Mouse (Mus musculus) midbrain, embryonic 12.5 days (tissue): ENCODE measurements around the gene Stag3. TPM values are rescaled to one million over a fixed set of nuclear protein-coding genes. Genes with fewer than 3 reads are reported as not detected.

Source experiments
- ATAC-seq: fragments of 200-750 bp; cut with Nextera tagmentation; 2 replicates; pipeline ENCODE4 v1.8.0; 2017; ENCODE audit warnings: low read depth, moderate TSS enrichment, moderate library complexity; ENCODE audit not compliant: low FRiP score
- H3K27ac ChIP-seq: fragments of 300-500 bp; sonication (generic); replicated peaks from 2 replicates; pipeline ENCODE4 v1.5.1; 2016; ENCODE audit warnings: mild to moderate bottlenecking
- H3K27me3 ChIP-seq: fragments of 300-500 bp; sonication (generic); 2 replicates; pipeline ENCODE4 v1.6.1; 2016; ENCODE audit warnings: mild to moderate bottlenecking
- H3K36me3 ChIP-seq: fragments of 300-500 bp; sonication (generic); 2 replicates; pipeline ENCODE4 v1.6.1; 2016
- H3K4me1 ChIP-seq: fragments of 300-500 bp; sonication (generic); 2 replicates; pipeline ENCODE4 v1.6.1; 2016
- H3K4me2 ChIP-seq: fragments of 300-500 bp; sonication (generic); replicated peaks from 2 replicates; pipeline ENCODE4 v1.6.1; 2016; ENCODE audit warnings: mild to moderate bottlenecking, moderate library complexity
- H3K4me3 ChIP-seq: fragments of 300-500 bp; sonication (generic); 2 replicates; pipeline ENCODE4 v1.5.1; 2016; ENCODE audit warnings: mild to moderate bottlenecking
- H3K9ac ChIP-seq: fragments of 300-500 bp; sonication (generic); replicated peaks from 2 replicates; pipeline ENCODE4 v1.6.1; 2016; ENCODE audit warnings: mild to moderate bottlenecking, moderate library complexity
- H3K9me3 ChIP-seq: fragments of 300-500 bp; sonication (generic); 2 replicates; pipeline ENCODE4 v1.6.1; 2016; ENCODE audit warnings: mild to moderate bottlenecking
- WGBS: fragments of 180-500 bp; shearing (Covaris S2); methylation state at CpG from one replicate; pipeline ENCODE4 v1.1.7; 2016; 5-methylcytosine and 5-hydroxymethylcytosine counted together
- polyA plus RNA-seq: library from polyadenylated mRNA; unstranded; fragments of >200 nt; fragmentation: Nextera tagmentation; extraction: Ambion mirVana; gene quantifications from 2 replicates; pipeline ENCODE4 v1.2.1, GENCODE M21; 2016

Gene Stag3
- polyA plus RNA-seq, result 4.0 and 5.5 TPM in 2 replicates

DNA sequence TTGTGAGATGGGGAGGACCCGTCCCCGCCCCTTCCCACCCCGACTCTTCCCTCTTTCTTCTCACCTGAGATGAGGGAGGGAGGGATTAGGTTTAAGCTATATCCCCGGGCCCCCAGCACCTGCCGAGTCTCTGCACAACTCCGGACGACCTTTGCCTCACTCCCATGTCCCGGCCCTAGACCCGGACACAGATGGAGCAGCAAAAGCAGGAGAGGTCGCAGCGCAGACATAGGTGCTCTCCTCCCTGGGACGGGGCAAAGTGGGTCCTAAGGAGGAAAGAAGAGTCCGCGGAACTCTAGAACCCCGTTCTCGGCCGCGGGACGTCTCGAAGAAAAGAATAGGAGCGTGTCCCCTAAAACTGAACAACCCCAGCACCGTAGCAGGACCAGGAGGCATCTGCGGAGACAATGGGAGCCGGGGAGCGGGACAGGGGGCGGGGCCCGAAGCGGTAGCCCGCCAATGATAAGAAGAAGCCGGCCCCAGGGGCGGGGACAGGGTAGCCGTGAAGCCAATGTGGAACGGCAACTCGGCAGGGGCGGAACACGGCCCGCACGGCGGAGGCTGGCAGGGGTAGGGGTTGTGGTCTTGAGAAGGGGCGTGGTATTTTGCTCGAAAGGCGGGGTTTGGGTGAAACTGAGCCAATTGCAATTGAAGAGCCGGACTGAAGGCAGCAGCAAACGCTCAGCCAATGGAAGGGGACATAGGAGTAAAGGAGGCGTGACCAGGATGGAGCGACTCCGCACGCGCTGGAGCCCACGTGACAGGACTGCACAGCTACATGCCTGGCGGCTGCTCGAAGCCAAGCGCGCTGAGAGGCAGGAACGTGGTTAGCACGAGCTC, at the start of gene Stag3, which contains the start of the genes Gm43720 and Gpc2:
Gene Stag3 (plus strand): TSS at position 656 of the 840 bp plus-strand sequence.
Gene Gm43720 (minus strand): TSS at position 374 of the 840 bp plus-strand sequence.
Gene Gpc2 (minus strand): TSS at position 421 of the 840 bp plus-strand sequence.
- H3K4me3 ChIP-seq, result peak within 1 kb of the TSS; percentile 80
- peak; percentile 99 for ATAC-seq
- H3K4me1 ChIP-seq, result peaks cover 43% of the 10 kb centered on the region
- peak within 1 kb of the TSS; percentile 71 for H3K4me2 ChIP-seq
- H3K27ac ChIP-seq, result peak within 1 kb of the TSS; percentile 72
- no peaks in the 10 kb centered on the region for H3K9me3 ChIP-seq
- peaks cover 12% of the 10 kb centered on the region for H3K27me3 ChIP-seq
- peak within 1 kb of the TSS; percentile 94 for H3K9ac ChIP-seq
- under 1% methylated on average over 56 of the region's 56 CpGs for WGBS
- H3K36me3 ChIP-seq, result peaks cover 23% of the 10 kb centered on the region; the same call in 1 of the 2 replicates

GRCm38 (mm10) chr5:138233778-138234177, 46.3 kb upstream of the Stag3 start:
- H3K9ac ChIP-seq, result no peak overlapping the region
- H3K4me2 ChIP-seq, result no peak overlapping the region
- H3K36me3 ChIP-seq, result no peaks in the 10 kb centered on the region
- no peak for ATAC-seq
- H3K9me3 ChIP-seq, result no peaks in the 10 kb centered on the region
- H3K27ac ChIP-seq, result no peak overlapping the region
- WGBS, result 90% methylated on average over 2 of the region's 2 CpGs
- no peaks in the 10 kb centered on the region for H3K27me3 ChIP-seq
- H3K4me3 ChIP-seq, result no peak overlapping the region
- H3K4me1 ChIP-seq, result no peaks in the 10 kb centered on the region

GRCm38 (mm10) chr5:138234224-138234623, 45.8 kb upstream of the Stag3 start:
- H3K4me1 ChIP-seq, result no peaks in the 10 kb centered on the region
- no peak overlapping the region for H3K27ac ChIP-seq
- no peaks in the 10 kb centered on the region for H3K9me3 ChIP-seq
- no peaks in the 10 kb centered on the region for H3K27me3 ChIP-seq
- H3K36me3 ChIP-seq, result no peaks in the 10 kb centered on the region
- ATAC-seq, result no peak
- no peak overlapping the region for H3K9ac ChIP-seq
- no peak overlapping the region for H3K4me3 ChIP-seq
- no peak overlapping the region for H3K4me2 ChIP-seq

GRCm38 (mm10) chr5:138241511-138241910, 38.5 kb upstream of the Stag3 start:
- Histone ChIP-seq H3K9me3 (no peaks in the 10 kb centered on the region), H3K4me1 (no peaks in the 10 kb centered on the region), H3K4me3 (no peak overlapping the region), H3K4me2 (no peak overlapping the region), H3K27me3 (no peaks in the 10 kb centered on the region), H3K36me3 (no peaks in the 10 kb centered on the region), H3K9ac (no peak overlapping the region), H3K27ac (no peak overlapping the region)
- ATAC-seq, result no peak
- WGBS, result 49% methylated on average over 2 of the region's 2 CpGs

DNA sequence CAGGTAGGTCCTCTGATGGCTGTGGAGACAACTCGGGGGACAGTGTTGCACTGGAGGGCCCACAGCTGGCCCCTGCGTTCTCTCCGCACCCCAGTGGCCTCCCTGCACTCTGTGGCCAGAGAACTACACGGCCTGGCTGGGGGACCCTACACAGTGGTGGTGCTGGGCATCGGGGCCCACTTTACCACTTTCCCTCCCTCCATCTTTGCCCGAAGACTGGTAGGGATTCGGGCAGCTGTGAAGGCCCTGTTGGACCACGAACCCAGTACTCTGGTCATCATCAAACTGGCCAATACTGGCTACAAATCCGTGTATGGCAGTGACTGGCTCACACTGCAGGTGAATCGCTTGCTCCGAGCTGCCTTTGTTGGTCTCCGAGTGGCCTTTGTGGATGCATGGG, 28.9 kb upstream of the Stag3 start:
- Histone ChIP-seq H3K4me2 (no peak overlapping the region), H3K27me3 (no peaks in the 10 kb centered on the region), H3K4me3 (no peak overlapping the region), H3K4me1 (peaks cover 7% of the 10 kb centered on the region), H3K9me3 (no peaks in the 10 kb centered on the region), H3K9ac (no peak overlapping the region), H3K27ac (no peak overlapping the region), H3K36me3 (no peaks in the 10 kb centered on the region)
- WGBS, result 85% methylated on average over 12 of the region's 12 CpGs
- no peak for ATAC-seq

DNA sequence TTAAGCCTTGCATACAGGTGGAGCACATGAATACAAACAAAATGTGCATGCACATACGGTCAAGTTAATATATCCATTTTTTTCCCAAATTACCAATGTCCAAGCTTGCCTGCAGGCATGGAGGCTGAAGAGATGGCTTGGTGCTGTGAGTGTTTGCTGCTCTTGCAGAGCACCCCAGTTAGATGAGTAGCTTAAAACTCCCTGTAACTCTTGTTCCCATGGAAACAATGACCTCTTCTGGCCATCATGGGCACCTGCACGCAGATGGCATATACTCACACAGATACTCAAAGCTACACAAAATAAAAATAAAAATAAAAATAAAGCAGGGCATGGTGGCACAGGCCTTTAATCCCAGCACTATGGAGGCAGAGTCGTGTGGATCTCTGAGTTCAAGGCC, 27.0 kb upstream of the Stag3 start:
- no peak for ATAC-seq
- Histone ChIP-seq H3K36me3 (0 out of 2 replicates have a peak, but pooled peaks cover 1% of the 10 kb centered on the region), H3K4me1 (peaks cover 14% of the 10 kb centered on the region), H3K27me3 (no peaks in the 10 kb centered on the region), H3K27ac (no peak overlapping the region), H3K4me3 (no peak overlapping the region), H3K4me2 (no peak overlapping the region), H3K9me3 (no peaks in the 10 kb centered on the region), H3K9ac (no peak overlapping the region)
- WGBS, result 91% methylated on average over 3 of the region's 3 CpGs

DNA sequence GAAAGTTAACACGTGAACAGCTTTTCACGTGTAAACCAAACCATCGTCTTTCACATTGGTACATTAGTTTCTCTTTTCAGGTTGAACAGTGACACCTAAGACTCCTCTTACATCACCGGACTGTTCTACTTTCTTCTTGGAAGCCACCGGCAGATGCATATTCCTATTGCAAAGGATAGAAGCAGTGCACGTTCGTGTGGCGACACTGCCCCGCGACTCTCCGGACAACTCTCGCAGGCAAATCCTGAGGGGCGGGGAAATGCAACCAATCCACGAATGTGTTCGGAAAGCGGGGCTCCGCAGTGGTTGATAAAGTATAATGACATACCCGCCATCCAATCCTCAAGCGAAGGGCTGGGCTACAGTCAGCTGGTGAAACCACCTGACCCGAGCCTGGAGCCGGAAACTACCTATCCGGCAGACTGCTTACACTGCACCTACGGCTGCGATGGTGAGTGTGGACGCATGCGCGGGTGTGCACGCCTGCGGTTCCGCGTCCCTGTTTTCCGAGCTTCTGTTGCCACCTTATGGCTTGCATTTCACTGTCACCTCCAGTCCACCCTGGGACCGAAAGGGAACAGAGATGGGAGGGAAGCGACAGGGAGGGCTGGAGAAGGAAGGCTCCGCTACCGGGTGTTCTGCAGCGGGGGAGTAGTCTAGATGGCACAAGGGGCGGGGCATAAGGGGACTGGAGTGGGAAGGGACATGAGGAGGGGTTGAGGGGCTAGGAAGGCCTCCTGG, 24.5 kb upstream of the Stag3 start, which contains the start of gene Lamtor4:
Gene Lamtor4 (plus strand): TSS at position 130 of the 741 bp plus-strand sequence.
- ATAC-seq, result peak; percentile 100
- no peaks in the 10 kb centered on the region for H3K27me3 ChIP-seq
- under 1% methylated on average over 38 of the region's 38 CpGs for WGBS
- H3K9ac ChIP-seq, result peak within 1 kb of the TSS; percentile 71
- no peaks in the 10 kb centered on the region for H3K9me3 ChIP-seq
- peak within 1 kb of the TSS; percentile 73 for H3K4me3 ChIP-seq
- peak within 1 kb of the TSS; percentile 73 for H3K27ac ChIP-seq
- H3K36me3 ChIP-seq, result peaks cover 25% of the 10 kb centered on the region
- peak within 1 kb of the TSS; percentile 83 for H3K4me2 ChIP-seq
- peaks cover 14% of the 10 kb centered on the region for H3K4me1 ChIP-seq

- no peak for ATAC-seq
- peak overlapping the region; percentile 73 for H3K27ac ChIP-seq
- 29% methylated on average over 7 of the region's 7 CpGs for whole genome bisulfite sequencing
- H3K9me3 ChIP-seq, result no peaks in the 10 kb centered on the region
- peak overlapping the region; percentile 71 for H3K9ac ChIP-seq
- peaks cover 31% of the 10 kb centered on the region for H3K36me3 ChIP-seq
- H3K27me3 ChIP-seq, result no peaks in the 10 kb centered on the region
- H3K4me1 ChIP-seq, result peaks cover 14% of the 10 kb centered on the region
- H3K4me2 ChIP-seq, result peak overlapping the region; percentile 83
- H3K4me3 ChIP-seq, result peak overlapping the region; percentile 73
Observed at GRCm38 (mm10) chr5:138256094-138256467, 24.0 kb upstream of the Stag3 start.

GRCm38 (mm10) chr5:138256966-138257584, 23.0 kb upstream of the Stag3 start:
- peaks cover 14% of the 10 kb centered on the region for H3K4me1 ChIP-seq
- H3K27me3 ChIP-seq, result no peaks in the 10 kb centered on the region
- WGBS, result 89% methylated on average over 10 of the region's 10 CpGs
- no peak overlapping the region for H3K4me3 ChIP-seq
- H3K9me3 ChIP-seq, result no peaks in the 10 kb centered on the region
- no peak for ATAC-seq
- H3K36me3 ChIP-seq, result peaks cover 41% of the 10 kb centered on the region
- H3K9ac ChIP-seq, result no peak overlapping the region
- no peak overlapping the region for H3K27ac ChIP-seq
- H3K4me2 ChIP-seq, result no peak overlapping the region

- 93% methylated on average over 4 of the region's 4 CpGs for WGBS
- no peak overlapping the region for H3K27ac ChIP-seq
- no peak overlapping the region for H3K4me3 ChIP-seq
- no peaks in the 10 kb centered on the region for H3K27me3 ChIP-seq
- H3K9me3 ChIP-seq, result no peaks in the 10 kb centered on the region
- ATAC-seq, result no peak
- no peak overlapping the region for H3K4me2 ChIP-seq
- H3K36me3 ChIP-seq, result peaks cover 41% of the 10 kb centered on the region
- peaks cover 18% of the 10 kb centered on the region for H3K4me1 ChIP-seq
- H3K9ac ChIP-seq, result no peak overlapping the region
Observed at GRCm38 (mm10) chr5:138257585-138257978, 22.5 kb upstream of the Stag3 start.

DNA sequence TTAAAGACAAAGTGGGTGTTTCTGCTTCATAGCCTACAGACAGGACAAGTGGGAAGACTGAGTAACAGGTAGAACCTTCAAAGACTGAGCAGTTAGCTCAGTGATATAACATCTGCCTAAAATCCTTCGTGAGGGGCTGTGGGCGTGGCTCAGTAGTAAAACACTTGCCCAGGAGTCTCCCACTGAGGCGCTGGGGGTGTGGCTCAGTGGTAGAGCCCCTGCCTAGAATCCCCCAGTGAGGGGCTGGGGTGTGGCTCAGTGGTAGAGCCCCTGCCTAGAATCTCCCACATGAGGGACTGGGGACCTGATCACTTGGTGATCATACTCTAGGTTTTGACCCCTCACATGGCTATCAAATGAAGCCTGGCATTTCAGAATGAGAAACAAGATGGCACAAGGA, 22.0 kb upstream of the Stag3 start:
- H3K9ac ChIP-seq, result no peak overlapping the region
- H3K4me2 ChIP-seq, result no peak overlapping the region
- H3K4me3 ChIP-seq, result no peak overlapping the region
- WGBS, result 90% methylated on average over 3 of the region's 3 CpGs
- ATAC-seq, result no peak
- no peak overlapping the region for H3K27ac ChIP-seq
- H3K9me3 ChIP-seq, result no peaks in the 10 kb centered on the region
- H3K36me3 ChIP-seq, result peaks cover 41% of the 10 kb centered on the region
- peaks cover 23% of the 10 kb centered on the region for H3K4me1 ChIP-seq
- H3K27me3 ChIP-seq, result no peaks in the 10 kb centered on the region

- H3K9me3 ChIP-seq, result no peaks in the 10 kb centered on the region
- H3K27me3 ChIP-seq, result no peaks in the 10 kb centered on the region
- ATAC-seq, result no peak
- H3K4me1 ChIP-seq, result peaks cover 26% of the 10 kb centered on the region
- 95% methylated on average over 6 of the region's 6 CpGs for WGBS
- H3K4me2 ChIP-seq, result no peak overlapping the region
- H3K9ac ChIP-seq, result no peak overlapping the region
- H3K36me3 ChIP-seq, result peaks cover 41% of the 10 kb centered on the region
- no peak overlapping the region for H3K27ac ChIP-seq
- H3K4me3 ChIP-seq, result no peak overlapping the region
Observed at GRCm38 (mm10) chr5:138258542-138258941, 21.5 kb upstream of the Stag3 start.
